8 mouse cellular contexts compared by ENCODE assay signal in genomic region chr7:73538424-73539079, GRCm38 (mm10). TPM values are rescaled to one million over a fixed set of nuclear protein-coding genes. Genes with fewer than 3 reads are reported as not detected.
A peak's percentile ranks its signal among the peaks of the same experiment; 100 is the strongest.
DNase-seq lines count a peak whose midpoint lies in the region; ATAC-seq and TF ChIP-seq lines count a peak whose summit lies in the region.

No protein-coding gene starts in this region.

- H3K27ac ChIP-seq in forebrain, embryonic 11.5 days (ENCODE audit: low read depth, low read length), result peak overlapping the region; percentile 92
- H3K27ac ChIP-seq in limb, embryonic 14.5 days (replicated peaks; ENCODE audit: low read depth, low read length), result peak overlapping the region; percentile 94
- peak overlapping the region; percentile 96 for H3K27ac ChIP-seq in stomach, embryonic 14.5 days (ENCODE audit: low read length)

- H3K9ac ChIP-seq in forebrain, embryonic 11.5 days (ENCODE audit: low read length), result peak overlapping the region; percentile 62
- H3K9ac ChIP-seq in limb, embryonic 14.5 days (ENCODE audit: low read depth, low read length, severe bottlenecking), result peak overlapping the region; percentile 71
- H3K9ac ChIP-seq in stomach, embryonic 14.5 days (replicated peaks; ENCODE audit: low read depth, low read length), result peak overlapping the region; percentile 69

- TF ChIP-seq POLR2A in limb, embryonic 14.5 days (IDR thresholded peaks at IDR 0.05; ENCODE audit: borderline replicate concordance, extremely low read depth, insufficient read depth, insufficient read length), result no peak

- no peaks in the 10 kb centered on the region for H3K27me3 ChIP-seq in megakaryocyte, embryonic 14.5 days (replicated peaks)
- no peaks in the 10 kb centered on the region for H3K27me3 ChIP-seq in forebrain, embryonic 11.5 days (ENCODE audit: control insufficient read depth, insufficient read depth, low read length)
- no peaks in the 10 kb centered on the region for H3K27me3 ChIP-seq in limb, embryonic 14.5 days (ENCODE audit: control insufficient read depth, insufficient read depth, low read length)
- no peaks in the 10 kb centered on the region for H3K27me3 ChIP-seq in stomach, embryonic 14.5 days (ENCODE audit: control insufficient read depth, insufficient read depth, low read length)

- H3K36me3 ChIP-seq in megakaryocyte, embryonic 14.5 days (replicated peaks; ENCODE audit: low read length), result peaks cover 53% of the 10 kb centered on the region
- no peaks in the 10 kb centered on the region; the same call in 1 of the 2 replicates for H3K36me3 ChIP-seq in forebrain, embryonic 11.5 days (ENCODE audit: control insufficient read depth, insufficient read depth, low read length)
- H3K36me3 ChIP-seq in limb, embryonic 14.5 days (ENCODE audit: control insufficient read depth, insufficient read depth, low read length), result peaks cover 18% of the 10 kb centered on the region
- peaks cover 8% of the 10 kb centered on the region; the same call in 1 of the 2 replicates for H3K36me3 ChIP-seq in stomach, embryonic 14.5 days (ENCODE audit: control insufficient read depth, insufficient read depth, low read length)

- DNase-seq in forebrain, embryonic 11.5 days (ENCODE audit: low spot score), result no peak
- no peak for DNase-seq in limb, embryonic 14.5 days (ENCODE audit: low spot score)
- no peak for DNase-seq in urinary bladder, postnatal 4 days (ENCODE audit: low spot score in 2 of 2)
- DNase-seq in frontal cortex, postnatal 10 days (ENCODE audit: low spot score in 2 of 2), result no peak
- no peak for DNase-seq in embryo, embryonic 9.5 days (ENCODE audit: extremely low spot score)

- peak overlapping the region; percentile 93 for H3K4me3 ChIP-seq in megakaryocyte, embryonic 14.5 days (replicated peaks)
- peak overlapping the region; percentile 42 for H3K4me3 ChIP-seq in forebrain, embryonic 11.5 days (ENCODE audit: low read depth, low read length)
- peak overlapping the region; percentile 38 for H3K4me3 ChIP-seq in limb, embryonic 14.5 days (replicated peaks; ENCODE audit: low read length)
- peak overlapping the region; percentile 43 for H3K4me3 ChIP-seq in stomach, embryonic 14.5 days (ENCODE audit: low read depth, low read length)

- peaks cover 33% of the 10 kb centered on the region for H3K4me1 ChIP-seq in megakaryocyte, embryonic 14.5 days
- H3K4me1 ChIP-seq in forebrain, embryonic 11.5 days (replicated peaks; ENCODE audit: control insufficient read depth, insufficient read depth, low read length), result peaks cover 7% of the 10 kb centered on the region
- peaks cover 13% of the 10 kb centered on the region for H3K4me1 ChIP-seq in limb, embryonic 14.5 days (ENCODE audit: control insufficient read depth, insufficient read depth, low read length)
- peaks cover 24% of the 10 kb centered on the region for H3K4me1 ChIP-seq in stomach, embryonic 14.5 days (ENCODE audit: control insufficient read depth, insufficient read depth, low read length)

- ATAC-seq in megakaryocyte, adult 5-6 weeks (ENCODE audit: poor library complexity, severe bottlenecking), result no peak
- ATAC-seq in forebrain, embryonic 11.5 days (replicated peaks; ENCODE audit: low FRiP score), result no peak
- no peak for ATAC-seq in limb, embryonic 14.5 days (ENCODE audit: low FRiP score, low read depth)
- ATAC-seq in stomach, embryonic 14.5 days (ENCODE audit: insufficient number of reproducible peaks, insufficient read depth, low FRiP score, low read depth), result no peak

- no peaks in the 10 kb centered on the region for H3K9me3 ChIP-seq in megakaryocyte, embryonic 14.5 days
- no peaks in the 10 kb centered on the region for H3K9me3 ChIP-seq in forebrain, embryonic 11.5 days (ENCODE audit: control insufficient read depth, low read length)
- no peaks in the 10 kb centered on the region for H3K9me3 ChIP-seq in limb, embryonic 14.5 days (ENCODE audit: control insufficient read depth, low read length)
- H3K9me3 ChIP-seq in stomach, embryonic 14.5 days (ENCODE audit: control insufficient read depth, low read depth, low read length), result no peaks in the 10 kb centered on the region

- 16% methylated on average over 4 of the region's 4 CpGs for WGBS in forebrain, embryonic 11.5 days
- 7% methylated on average over 4 of the region's 4 CpGs for WGBS in limb, embryonic 14.5 days
- whole genome bisulfite sequencing in stomach, embryonic 14.5 days, result 8% methylated on average over 4 of the region's 4 CpGs

- H3K4me2 ChIP-seq in forebrain, embryonic 11.5 days (ENCODE audit: low read depth, low read length, severe bottlenecking), result peak overlapping the region; percentile 70
- peak overlapping the region; percentile 70 for H3K4me2 ChIP-seq in limb, embryonic 14.5 days (replicated peaks; ENCODE audit: low read depth, low read length, severe bottlenecking)
- peak overlapping the region; percentile 84 for H3K4me2 ChIP-seq in stomach, embryonic 14.5 days (replicated peaks; ENCODE audit: low read depth, low read length)

RNA-seq across cellular contexts. Expression of gene Chd2, which starts 3.1 kb away (rescaled TPM):
- polyA plus RNA-seq in megakaryocyte, embryonic 14.5 days (2012; ENCODE audit: insufficient read depth, low replicate concordance), result 3.1 and 38.7 TPM in 2 replicates
- total RNA-seq in megakaryocyte, adult 5-6 weeks (2015), result 51.4 and 54.4 TPM in 2 replicates
- 88.6 and 119 TPM in 2 replicates for total RNA-seq in megakaryocyte, adult 5-6 weeks (2017)
- polyA plus RNA-seq in forebrain, embryonic 11.5 days (2014; fragmentation: Nextera tagmentation; extraction: Ambion mirVana), result 61.0 and 66.1 TPM in 2 replicates
- polyA plus RNA-seq in limb, embryonic 14.5 days (2012; rRNA removed), result 55.6 and 61.7 TPM in 2 replicates
- polyA plus RNA-seq in limb, embryonic 14.5 days (2014; fragmentation: Nextera tagmentation; extraction: Ambion mirVana), result 56.5 and 65.4 TPM in 2 replicates
- polyA plus RNA-seq in stomach, embryonic 14.5 days (2014; fragmentation: Nextera tagmentation; extraction: Ambion mirVana), result 71.0 and 77.2 TPM in 2 replicates

Comparison
In these comparisons a context has a peak if more than half of its experiments do, and no peak if none do; other contexts are left out.
1. H3K4me3 ChIP-seq: peak in every context shown above with its lines; median percentile 93 in megakaryocyte, embryonic 14.5 days; 43 in stomach, embryonic 14.5 days; 42 in forebrain, embryonic 11.5 days; 38 in limb, embryonic 14.5 days.